Mouse (Mus musculus) hindbrain, embryonic 15.5 days (tissue): ENCODE measurements at regions not wholly inside any gene's neighbourhood (a gene's known extent, or its start where the extent isn't known, plus 50 kb on each side); places are given as distances from the start of the nearest gene placed in this dataset.
A peak's percentile ranks its signal among the peaks of the same experiment; 100 is the strongest.

ENCODE experiments used
- ATAC-seq: fragments of 200-750 bp; cut with Nextera tagmentation; 2 replicates; pipeline ENCODE4 v1.8.0; 2017; ENCODE audit warnings: low read depth, moderate number of reproducible peaks, moderate TSS enrichment; ENCODE audit not compliant: low FRiP score
- H3K27ac ChIP-seq: fragments of 300-500 bp; sonication (generic); replicated peaks from 2 replicates; pipeline ENCODE4 v1.5.1; 2015; ENCODE audit warnings: mild to moderate bottlenecking, inconsistent platforms
- H3K27me3 ChIP-seq: fragments of 300-500 bp; sonication (generic); 2 replicates; pipeline ENCODE4 v1.6.1; 2015; ENCODE audit warnings: control low read depth, inconsistent platforms
- H3K36me3 ChIP-seq: fragments of 300-500 bp; sonication (generic); 2 replicates; pipeline ENCODE4 v1.6.1; 2015; ENCODE audit warnings: control low read depth, inconsistent platforms
- H3K4me1 ChIP-seq: fragments of 300-500 bp; sonication (generic); replicated peaks from 2 replicates; pipeline ENCODE4 v1.6.1; 2015; ENCODE audit warnings: control low read depth, inconsistent platforms
- H3K4me2 ChIP-seq: fragments of 300-500 bp; sonication (generic); 2 replicates; pipeline ENCODE4 v1.6.1; 2015; ENCODE audit warnings: moderate library complexity, mild to moderate bottlenecking, inconsistent platforms
- H3K4me3 ChIP-seq: fragments of 300-500 bp; sonication (generic); 2 replicates; pipeline ENCODE4 v1.5.1; 2015; ENCODE audit warnings: mild to moderate bottlenecking, inconsistent platforms
- H3K9ac ChIP-seq: fragments of 300-500 bp; sonication (generic); 2 replicates; pipeline ENCODE4 v1.6.1; 2015; ENCODE audit warnings: inconsistent platforms
- H3K9me3 ChIP-seq: fragments of 300-500 bp; sonication (generic); 2 replicates; pipeline ENCODE4 v1.6.1; 2016; ENCODE audit warnings: control low read depth, inconsistent platforms
- WGBS: fragments of 180-500 bp; shearing (Covaris S2); methylation state at CpG from one replicate; pipeline ENCODE4 v1.1.7; 2015; 5-methylcytosine and 5-hydroxymethylcytosine counted together

GRCm38 (mm10) chr2:160256251-160256650 is 77.7 kb downstream of the Gm826 start:
- Histone ChIP-seq H3K9me3 (no peaks in the 10 kb centered on the region), H3K4me2 (no peak overlapping the region), H3K4me1 (no peaks in the 10 kb centered on the region), H3K9ac (no peak overlapping the region), H3K36me3 (no peaks in the 10 kb centered on the region), H3K4me3 (no peak overlapping the region), H3K27me3 (no peaks in the 10 kb centered on the region), H3K27ac (no peak overlapping the region)
- 86% methylated on average over 7 of the region's 7 CpGs for WGBS
- no peak for ATAC-seq

DNA sequence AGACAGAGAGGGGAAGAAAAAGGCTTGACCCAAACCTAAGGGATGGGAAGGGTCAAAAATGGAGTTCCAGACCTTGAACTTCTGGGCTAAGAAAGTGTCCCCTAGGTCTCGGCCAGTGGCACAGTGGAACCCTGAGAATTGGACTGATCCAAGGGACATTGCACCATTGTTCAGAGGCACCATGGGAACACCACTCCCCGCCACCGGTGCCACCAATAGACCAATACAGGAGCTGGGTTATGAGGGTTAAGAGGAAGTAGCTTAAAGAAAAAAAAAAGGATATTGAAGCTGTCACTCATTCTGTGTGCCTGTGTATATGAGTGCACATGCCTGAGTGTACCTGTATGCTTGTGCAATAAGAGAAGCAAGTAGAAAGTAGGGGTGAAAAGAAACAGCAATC is 83.7 kb downstream of the Gm826 start:
- H3K4me1 ChIP-seq = peaks cover 4% of the 10 kb centered on the region; the same call in 1 of the 2 replicates
- no peak overlapping the region for H3K27ac ChIP-seq
- H3K4me3 ChIP-seq = no peak overlapping the region
- no peaks in the 10 kb centered on the region for H3K27me3 ChIP-seq
- 93% methylated on average over 3 of the region's 3 CpGs for WGBS
- H3K36me3 ChIP-seq = no peaks in the 10 kb centered on the region
- no peak overlapping the region for H3K4me2 ChIP-seq
- no peak for ATAC-seq
- no peaks in the 10 kb centered on the region for H3K9me3 ChIP-seq
- no peak overlapping the region for H3K9ac ChIP-seq

GRCm38 (mm10) chr2:160249104-160250093 is 84.6 kb downstream of the Gm826 start:
- peak; percentile 76; the same call in 1 of the 2 replicates for ATAC-seq
- H3K9me3 ChIP-seq = no peaks in the 10 kb centered on the region
- no peaks in the 10 kb centered on the region for H3K36me3 ChIP-seq
- H3K9ac ChIP-seq = no peak overlapping the region
- H3K27me3 ChIP-seq = no peaks in the 10 kb centered on the region
- H3K4me1 ChIP-seq = peaks cover 8% of the 10 kb centered on the region; the same call in 1 of the 2 replicates
- no peak overlapping the region for H3K4me2 ChIP-seq
- no peak overlapping the region for H3K27ac ChIP-seq
- H3K4me3 ChIP-seq = no peak overlapping the region
- 52% methylated on average over 9 of the region's 9 CpGs for WGBS

- 87% methylated on average over 6 of the region's 6 CpGs for WGBS
- Histone ChIP-seq H3K36me3 (no peaks in the 10 kb centered on the region), H3K4me1 (peaks cover 8% of the 10 kb centered on the region; the same call in 1 of the 2 replicates), H3K4me2 (no peak overlapping the region), H3K27ac (no peak overlapping the region), H3K9ac (no peak overlapping the region), H3K9me3 (no peaks in the 10 kb centered on the region), H3K27me3 (no peaks in the 10 kb centered on the region), H3K4me3 (no peak overlapping the region)
- no peak for ATAC-seq
Observed at GRCm38 (mm10) chr2:160247286-160247685, 86.7 kb downstream of the Gm826 start.

DNA sequence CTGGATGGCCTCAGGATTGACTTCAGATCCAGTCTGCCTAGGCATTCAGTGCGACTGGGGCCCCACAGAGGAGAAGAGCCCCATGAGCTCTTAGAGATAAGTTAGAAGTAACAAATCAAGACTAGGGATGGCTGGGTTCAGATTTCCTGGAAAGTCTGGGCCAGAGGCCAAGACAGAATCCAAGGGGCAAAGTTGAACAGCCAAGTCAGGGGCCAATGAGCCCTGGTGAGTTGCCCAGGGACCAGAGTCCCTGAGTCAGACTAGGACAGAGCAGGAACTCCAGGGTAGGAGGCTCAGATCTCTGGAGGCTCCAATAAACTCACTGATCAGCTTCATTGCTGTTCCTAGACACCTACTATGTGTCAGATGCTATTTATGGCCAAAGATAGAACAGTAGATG is 87.6 kb downstream of the Gm826 start:
- Histone ChIP-seq H3K4me1 (peaks cover 8% of the 10 kb centered on the region; the same call in 1 of the 2 replicates), H3K27me3 (no peaks in the 10 kb centered on the region), H3K4me3 (no peak overlapping the region), H3K27ac (no peak overlapping the region), H3K4me2 (no peak overlapping the region), H3K9ac (no peak overlapping the region), H3K36me3 (no peaks in the 10 kb centered on the region), H3K9me3 (no peaks in the 10 kb centered on the region)
- 82% methylated on average over 1 of the region's 1 CpGs for WGBS
- ATAC-seq = no peak

GRCm38 (mm10) chr2:160244866-160245265 is 89.1 kb downstream of the Gm826 start:
- Histone ChIP-seq H3K36me3 (no peaks in the 10 kb centered on the region), H3K9ac (no peak overlapping the region), H3K4me1 (peaks cover 8% of the 10 kb centered on the region; the same call in 1 of the 2 replicates), H3K27ac (no peak overlapping the region), H3K27me3 (no peaks in the 10 kb centered on the region), H3K4me3 (no peak overlapping the region), H3K9me3 (no peaks in the 10 kb centered on the region), H3K4me2 (no peak overlapping the region)
- WGBS = 23% methylated on average over 7 of the region's 7 CpGs
- no peak for ATAC-seq

DNA sequence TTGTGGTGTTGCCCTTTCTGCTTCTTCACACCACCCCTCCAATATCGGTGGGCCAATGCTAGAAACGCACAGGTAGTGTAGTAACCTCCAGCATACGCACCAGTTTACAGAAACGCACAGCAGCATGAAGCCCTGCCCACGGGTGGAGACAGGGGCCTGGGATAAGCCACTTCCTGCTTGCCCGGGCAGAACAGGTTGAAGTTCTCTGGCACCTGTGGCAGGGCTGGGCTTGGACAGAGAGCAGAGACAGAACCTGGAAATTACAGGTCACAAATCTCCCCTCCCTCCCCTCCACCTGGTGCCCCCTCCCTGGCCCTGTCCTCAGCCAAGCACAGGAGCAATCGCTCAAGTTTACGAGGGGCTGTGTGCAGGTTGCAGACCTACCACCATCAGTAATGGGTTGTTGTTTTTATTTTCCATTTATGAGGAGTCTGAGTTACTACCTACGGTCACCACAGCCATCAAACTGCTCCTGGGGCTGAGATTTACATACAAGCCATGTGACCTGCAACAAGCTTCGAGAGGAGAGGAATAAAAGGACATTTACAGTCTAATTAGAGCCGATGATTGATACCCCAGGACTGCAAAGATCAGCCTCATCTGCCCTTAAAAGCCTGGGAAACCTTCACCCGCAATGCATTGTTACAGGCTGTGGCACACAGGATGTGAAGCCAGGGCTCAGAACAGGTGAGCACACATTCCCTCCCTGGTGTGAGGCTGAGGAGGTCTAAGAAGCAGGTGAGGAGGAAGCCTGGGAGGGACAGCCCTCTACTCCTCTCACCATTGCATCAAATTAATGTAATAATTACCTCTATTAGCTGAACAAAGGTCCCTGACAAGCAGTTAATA is 93.2 kb downstream of the Gm826 start:
- ATAC-seq = no peak
- Histone ChIP-seq H3K27me3 (no peaks in the 10 kb centered on the region), H3K36me3 (no peaks in the 10 kb centered on the region), H3K4me2 (no peak overlapping the region), H3K9ac (no peak overlapping the region), H3K4me1 (0 out of 2 replicates have a peak, but pooled peaks cover 4% of the 10 kb centered on the region), H3K9me3 (no peaks in the 10 kb centered on the region), H3K4me3 (no peak overlapping the region), H3K27ac (no peak overlapping the region)
- 81% methylated on average over 12 of the region's 12 CpGs for WGBS

- Histone ChIP-seq H3K4me3 (no peak overlapping the region), H3K27me3 (no peaks in the 10 kb centered on the region), H3K9ac (no peak overlapping the region), H3K36me3 (no peaks in the 10 kb centered on the region), H3K27ac (no peak overlapping the region), H3K9me3 (no peaks in the 10 kb centered on the region), H3K4me2 (no peak overlapping the region), H3K4me1 (no peaks in the 10 kb centered on the region)
- 80% methylated on average over 3 of the region's 3 CpGs for WGBS
- no peak for ATAC-seq
Observed at GRCm38 (mm10) chr2:160237436-160238104, 96.4 kb downstream of the Gm826 start.

- Histone ChIP-seq H3K27ac (no peak overlapping the region), H3K36me3 (no peaks in the 10 kb centered on the region), H3K9me3 (no peaks in the 10 kb centered on the region), H3K4me2 (no peak overlapping the region), H3K4me1 (no peaks in the 10 kb centered on the region), H3K9ac (no peak overlapping the region), H3K4me3 (no peak overlapping the region), H3K27me3 (no peaks in the 10 kb centered on the region)
- whole genome bisulfite sequencing = 90% methylated on average over 7 of the region's 7 CpGs
- ATAC-seq = no peak
Observed at GRCm38 (mm10) chr2:160236806-160237205, 97.2 kb downstream of the Gm826 start.

GRCm38 (mm10) chr2:160230786-160231185 is 103.2 kb downstream of the Gm826 start:
- H3K9me3 ChIP-seq = no peaks in the 10 kb centered on the region
- H3K9ac ChIP-seq = no peak overlapping the region
- H3K27me3 ChIP-seq = no peaks in the 10 kb centered on the region
- 74% methylated on average over 8 of the region's 8 CpGs for WGBS
- ATAC-seq = no peak
- H3K36me3 ChIP-seq = no peaks in the 10 kb centered on the region
- H3K4me1 ChIP-seq = no peaks in the 10 kb centered on the region
- H3K4me3 ChIP-seq = no peak overlapping the region
- H3K27ac ChIP-seq = no peak overlapping the region
- no peak overlapping the region for H3K4me2 ChIP-seq

GRCm38 (mm10) chr2:160228331-160229035 is 105.5 kb downstream of the Gm826 start:
- 0 out of 2 replicates have a peak, but pooled peaks cover 6% of the 10 kb centered on the region for H3K27me3 ChIP-seq
- H3K9me3 ChIP-seq = no peaks in the 10 kb centered on the region
- no peak overlapping the region for H3K9ac ChIP-seq
- no peaks in the 10 kb centered on the region for H3K4me1 ChIP-seq
- H3K4me2 ChIP-seq = no peak overlapping the region
- ATAC-seq = no peak
- H3K36me3 ChIP-seq = no peaks in the 10 kb centered on the region
- H3K4me3 ChIP-seq = no peak overlapping the region
- H3K27ac ChIP-seq = no peak overlapping the region
- 67% methylated on average over 8 of the region's 8 CpGs for WGBS
